Comparison of ENCODE assay signal across 13 mouse cellular contexts in genomic region chr8:11299317-11299602, GRCm38 (mm10). TPM values are rescaled to one million over a fixed set of nuclear protein-coding genes. Genes with fewer than 3 reads are reported as not detected.
A peak's percentile ranks its signal among the peaks of the same experiment; 100 is the strongest.
DNase-seq lines count a peak whose midpoint lies in the region; ATAC-seq and TF ChIP-seq lines count a peak whose summit lies in the region.
"Had no signal": no experiment of that assay in that cellular context is flagged by ENCODE, and none has a peak within 500 bp of the region (broad histone marks: within the 10 kb centered on the region; RNA-seq: fewer than 3 reads in every experiment).

No protein-coding gene starts in this region.

- peak overlapping the region; percentile 74; the same call in 1 of the 2 replicates for H3K27ac ChIP-seq in kidney, embryonic 14.5 days (ENCODE audit: low read depth, low read length)
- no peak overlapping the region for H3K27ac ChIP-seq in kidney, adult 2 months (ENCODE audit: insufficient read depth, low read depth, low read length)
- H3K27ac ChIP-seq in testis, adult 2 months (ENCODE audit: control insufficient read depth, insufficient read depth, low read depth, low read length) = peak overlapping the region; percentile 33; the same call in 1 of the 2 replicates
- H3K27ac ChIP-seq in limb, embryonic 10.5 days = peak overlapping the region; percentile 80
- H3K27ac ChIP-seq: hindbrain, embryonic 12.5 days had no signal

- no peak for TF ChIP-seq POLR2A in kidney, adult 2 months (IDR thresholded peaks at IDR 0.05; ENCODE audit: low read depth, low read length)
- TF ChIP-seq POLR2A in testis, adult 2 months (IDR thresholded peaks at IDR 0.05; ENCODE audit: control insufficient read depth, low read depth, low read length) = no peak

- H3K36me3 ChIP-seq in kidney, embryonic 14.5 days (ENCODE audit: control insufficient read depth, insufficient read depth, low read length) = no peaks in the 10 kb centered on the region
- no peaks in the 10 kb centered on the region for H3K36me3 ChIP-seq in kidney, adult 2 months (ENCODE audit: control insufficient read depth, insufficient read depth, low read length)
- H3K36me3 ChIP-seq in testis, adult 2 months (ENCODE audit: control insufficient read depth, insufficient read depth, low read length) = no peaks in the 10 kb centered on the region
- peaks cover 5% of the 10 kb centered on the region; the same call in 1 of the 2 replicates for H3K36me3 ChIP-seq in limb, embryonic 10.5 days
- H3K36me3 ChIP-seq: hindbrain, embryonic 12.5 days had no signal

- WGBS in kidney, embryonic 14.5 days = 44% methylated on average over 3 of the region's 3 CpGs
- WGBS in kidney, adult 2 months = 21% methylated on average over 3 of the region's 3 CpGs
- WGBS in limb, embryonic 10.5 days = 61% methylated on average over 3 of the region's 3 CpGs

- H3K9me3 ChIP-seq in kidney, embryonic 14.5 days (ENCODE audit: control insufficient read depth, low read length) = no peaks in the 10 kb centered on the region
- H3K9me3 ChIP-seq in limb, embryonic 10.5 days (replicated peaks) = no peaks in the 10 kb centered on the region
- H3K9me3 ChIP-seq: hindbrain, embryonic 12.5 days had no signal

- H3K4me3 ChIP-seq in kidney, embryonic 14.5 days (ENCODE audit: low read length) = no peak overlapping the region
- H3K4me3 ChIP-seq in kidney, adult 2 months (ENCODE audit: insufficient read depth, low read depth, low read length) = no peak overlapping the region
- H3K4me3 ChIP-seq in testis, adult 2 months (ENCODE audit: control insufficient read depth, low read depth, low read length) = no peak overlapping the region
- H3K4me3 ChIP-seq in limb, embryonic 10.5 days = no peak overlapping the region
- H3K4me3 ChIP-seq: hindbrain, embryonic 12.5 days had no signal

- 0 out of 2 replicates have a peak, but pooled peaks have one; percentile 24 for ATAC-seq in kidney, embryonic 14.5 days (ENCODE audit: low FRiP score, low TSS enrichment)
- ATAC-seq: forebrain, embryonic 14.5 days; Patski had no signal

- DNase-seq in kidney, adult 2 months = no peak
- DNase-seq in testis, postnatal 14 days (ENCODE audit: low spot score) = no peak
- no peak for DNase-seq in limb, embryonic 10.5 days (ENCODE audit: low spot score)
- no peak for DNase-seq in right cerebral cortex, postnatal 36 days (ENCODE audit: low spot score in 2 of 2)
- no peak for DNase-seq in Muller cell, postnatal 12 days (ENCODE audit: inconsistent ontology term)
- DNase-seq: cerebellum, postnatal 10 days; gastrocnemius, postnatal 10 days; right cerebral cortex, adult 18-20 months had no signal

- H3K4me1 ChIP-seq in kidney, embryonic 14.5 days (ENCODE audit: control insufficient read depth, insufficient read depth, low read length) = peaks cover 52% of the 10 kb centered on the region
- peaks cover 37% of the 10 kb centered on the region for H3K4me1 ChIP-seq in kidney, adult 2 months (ENCODE audit: control insufficient read depth, insufficient read depth, low read length)
- H3K4me1 ChIP-seq in testis, adult 2 months (ENCODE audit: control insufficient read depth, insufficient read depth, low read length) = peaks cover 3% of the 10 kb centered on the region; the same call in 1 of the 2 replicates
- peaks cover 64% of the 10 kb centered on the region for H3K4me1 ChIP-seq in limb, embryonic 10.5 days

- no peak overlapping the region for H3K4me2 ChIP-seq in kidney, embryonic 14.5 days (replicated peaks; ENCODE audit: low read depth, low read length)
- H3K4me2 ChIP-seq: hindbrain, embryonic 12.5 days had no signal

- H3K9ac ChIP-seq in kidney, embryonic 14.5 days (ENCODE audit: low read depth, low read length) = no peak overlapping the region
- H3K9ac ChIP-seq: hindbrain, embryonic 12.5 days had no signal

- no peak for TF ChIP-seq CTCF in kidney, adult 2 months (conservative IDR thresholded peaks at IDR 0.05; ENCODE audit: insufficient read depth, insufficient read length, low read depth, low read length)
- no peak for TF ChIP-seq CTCF in testis, adult 2 months (IDR thresholded peaks at IDR 0.05; ENCODE audit: control insufficient read depth, insufficient read depth, insufficient replicate concordance, low read depth, low read length)

- no peaks in the 10 kb centered on the region for H3K27me3 ChIP-seq in kidney, embryonic 14.5 days (ENCODE audit: control insufficient read depth, insufficient read depth, low read length)
- no peaks in the 10 kb centered on the region for H3K27me3 ChIP-seq in kidney, adult 2 months (replicated peaks; ENCODE audit: control insufficient read depth, insufficient read depth, low read length)
- no peaks in the 10 kb centered on the region for H3K27me3 ChIP-seq in testis, adult 2 months (ENCODE audit: control insufficient read depth, insufficient read depth, low read length)
- H3K27me3 ChIP-seq in limb, embryonic 10.5 days (ENCODE audit: low read depth, poor library complexity, severe bottlenecking) = no peaks in the 10 kb centered on the region
- H3K27me3 ChIP-seq: Patski had no signal

RNA-seq across cellular contexts. Expression of gene Col4a2, which starts 13.3 kb away (rescaled TPM):
- polyA plus RNA-seq in kidney, embryonic 14.5 days (2014; fragmentation: Nextera tagmentation; extraction: Ambion mirVana) = 45.1 and 82.2 TPM in 2 replicates
- polyA plus RNA-seq in kidney, adult 2 months (2012; rRNA removed) = 75.6 and 83.5 TPM in 2 replicates
- polyA plus RNA-seq in testis, adult 2 months (2012; rRNA removed) = 8.4 and 9.0 TPM in 2 replicates
- 53.0 and 53.6 TPM in 2 replicates for polyA plus RNA-seq in limb, embryonic 10.5 days (2016; fragmentation: Nextera tagmentation; extraction: Ambion mirVana)

RNA-seq across cellular contexts. Expression of gene Col4a1, which starts 13.4 kb away (rescaled TPM):
- 169 and 322 TPM in 2 replicates for polyA plus RNA-seq in kidney, embryonic 14.5 days (2014; fragmentation: Nextera tagmentation; extraction: Ambion mirVana)
- 216 and 304 TPM in 2 replicates for polyA plus RNA-seq in kidney, adult 2 months (2012; rRNA removed)
- polyA plus RNA-seq in testis, adult 2 months (2012; rRNA removed) = 17.8 and 18.8 TPM in 2 replicates
- 141 and 145 TPM in 2 replicates for polyA plus RNA-seq in limb, embryonic 10.5 days (2016; fragmentation: Nextera tagmentation; extraction: Ambion mirVana)
